Mouse (Mus musculus): ENCODE measurements around the gene Hook2.

- TF ChIP-seq CTCF (IDR thresholded peaks at IDR 0.05; ENCODE audit: low read depth) (no peak), EP300 (IDR thresholded peaks at IDR 0.05; ENCODE audit: low read depth) (no peak)
Observed at GRCm38 (mm10) chr8:84995680-84996079, 5.3 kb downstream of the Hook2 start.
